Mouse (Mus musculus) regulatory T cell (primary cell): ENCODE measurements around the gene Dnajb6.
"Not testable (repeated sequence)": the region's sequence is repeated elsewhere in the genome, so short reads cannot be mapped to it uniquely, and the experiment has no call there.

Experiments
- in situ Hi-C: fragments of 300-600 bp; cut with MboI, MseI; formaldehyde crosslinking; loops from one replicate; pipeline ENCODE4 v1.15.1; 2025; ENCODE audit warnings: high pct_unique_total_duplicates

Dnajb6 gene

GRCm38 (mm10) chr5:29752894-29753293 is 17.4 kb downstream of the Dnajb6 start:
- in situ Hi-C loops = no loop called here

DNA sequence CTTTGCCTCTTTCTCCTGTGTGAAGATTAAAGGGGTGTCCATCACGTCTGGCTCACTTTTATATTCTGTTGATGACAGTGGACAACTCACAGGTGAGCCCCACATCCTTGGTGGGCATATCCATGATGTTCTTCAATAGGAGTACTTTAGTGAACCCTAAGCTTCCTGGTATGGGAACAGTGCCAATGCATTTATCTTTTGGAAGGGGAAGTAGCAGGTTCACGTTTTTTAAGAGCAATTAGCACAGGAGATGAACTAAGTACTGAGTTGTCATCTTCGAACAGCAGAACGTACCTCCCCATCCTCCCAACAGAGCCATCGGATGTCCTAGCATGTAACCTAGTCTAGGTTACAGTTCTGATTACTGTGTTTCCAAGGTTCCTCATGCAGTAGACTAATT is 23.8 kb downstream of the Dnajb6 start:
- in situ Hi-C loops = no loop called here

- in situ Hi-C loops = no loop called here
Observed at GRCm38 (mm10) chr5:29770935-29771334, 35.4 kb downstream of the Dnajb6 start.

DNA sequence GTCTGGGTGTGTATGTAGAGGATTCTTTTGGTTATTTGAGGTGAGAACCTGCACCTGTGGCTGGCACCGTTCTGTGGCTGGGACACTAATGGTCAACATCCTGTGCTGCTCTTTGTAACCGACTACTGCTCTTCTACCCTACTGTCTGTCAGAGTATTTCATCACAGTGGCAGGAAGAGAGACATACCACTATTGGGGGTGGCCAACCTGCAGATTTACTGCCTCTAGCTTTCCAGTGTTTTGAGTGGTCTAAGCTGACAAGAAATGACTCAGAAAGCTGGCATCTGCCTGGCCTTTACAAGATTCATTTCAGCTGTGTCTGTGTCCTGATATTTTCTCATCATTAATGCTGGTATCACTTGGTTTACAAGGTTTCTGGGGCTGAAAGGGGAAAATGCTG is 36.5 kb downstream of the Dnajb6 start:
- in situ Hi-C loops = no loop called here

GRCm38 (mm10) chr5:29772651-29773330 is 37.3 kb downstream of the Dnajb6 start:
- in situ Hi-C loops = no loop called here

GRCm38 (mm10) chr5:29773460-29774150 is 38.1 kb downstream of the Dnajb6 start:
- in situ Hi-C loops = no loop called here

- in situ Hi-C loops = no loop called here
Observed at GRCm38 (mm10) chr5:29775437-29775836, 39.9 kb downstream of the Dnajb6 start.

DNA sequence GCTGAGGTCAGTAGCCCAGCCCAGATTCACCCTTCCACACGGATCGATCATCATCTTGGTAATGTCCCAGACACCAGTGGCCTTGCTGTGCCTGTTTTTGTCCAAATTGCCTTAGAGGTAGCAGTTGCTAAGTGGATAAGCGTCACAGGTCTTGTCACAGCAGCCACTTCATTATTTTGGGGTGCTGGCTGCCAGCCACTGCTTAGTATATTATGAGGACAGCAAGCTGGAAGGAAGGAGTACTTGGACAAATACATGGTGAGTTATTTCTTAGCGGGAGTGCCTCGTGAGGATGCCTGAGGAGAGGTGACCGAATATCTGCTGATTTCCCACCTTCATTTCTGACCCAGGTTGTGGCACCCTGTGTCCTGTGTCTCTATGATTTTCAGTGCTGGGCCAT is 42.5 kb downstream of the Dnajb6 start:
- in situ Hi-C loops = no loop called here

DNA sequence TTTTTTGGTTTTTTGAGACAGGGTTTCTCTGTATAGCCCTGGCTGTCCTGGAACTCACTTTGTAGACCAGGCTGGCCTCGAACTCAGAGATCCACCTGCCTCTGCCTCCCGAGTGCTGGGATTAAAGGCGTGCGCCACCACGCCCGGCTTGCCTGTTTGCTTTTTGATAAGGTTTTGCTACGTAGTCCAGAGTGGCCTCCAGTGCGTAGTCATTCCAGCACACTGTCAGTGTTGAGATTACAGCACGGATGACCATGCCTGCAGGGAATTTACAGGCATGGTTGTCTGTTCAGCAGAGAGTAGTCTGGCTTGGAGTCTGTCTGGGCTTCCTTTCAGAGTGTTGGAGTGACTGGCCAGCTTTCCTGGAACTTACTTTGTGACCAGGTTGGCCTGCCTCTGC is 44.2 kb downstream of the Dnajb6 start:
- in situ Hi-C loops = not testable (repeated sequence)

DNA sequence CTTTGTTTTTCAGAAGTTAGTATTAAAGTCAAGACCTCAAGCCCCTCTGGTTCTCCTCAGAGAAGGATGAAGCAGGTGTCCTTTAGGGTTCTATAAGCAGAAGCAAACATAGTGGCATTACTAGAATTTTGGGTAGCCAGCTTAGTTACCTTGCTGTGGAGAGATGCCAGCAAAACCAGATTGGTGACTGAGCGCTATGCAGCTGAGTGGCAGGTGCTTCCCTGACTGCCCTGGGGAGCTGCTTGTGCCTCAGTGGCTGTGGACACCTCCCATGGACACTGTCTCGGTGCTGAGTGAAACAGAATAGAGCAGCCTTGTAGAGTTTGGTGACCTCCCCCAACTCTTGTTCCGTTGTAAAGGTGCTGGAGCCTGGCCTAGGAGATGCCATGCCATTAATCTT is 46.8 kb downstream of the Dnajb6 start:
- in situ Hi-C loops = no loop called here

GRCm38 (mm10) chr5:29784906-29785305 is 49.4 kb downstream of the Dnajb6 start:
- in situ Hi-C loops = not testable (repeated sequence)

- in situ Hi-C loops = not testable (repeated sequence)
Observed at GRCm38 (mm10) chr5:29785953-29786352, 50.5 kb downstream of the Dnajb6 start.

GRCm38 (mm10) chr5:29794933-29795332 is 59.4 kb downstream of the Dnajb6 start:
- in situ Hi-C loops = not testable (repeated sequence)

DNA sequence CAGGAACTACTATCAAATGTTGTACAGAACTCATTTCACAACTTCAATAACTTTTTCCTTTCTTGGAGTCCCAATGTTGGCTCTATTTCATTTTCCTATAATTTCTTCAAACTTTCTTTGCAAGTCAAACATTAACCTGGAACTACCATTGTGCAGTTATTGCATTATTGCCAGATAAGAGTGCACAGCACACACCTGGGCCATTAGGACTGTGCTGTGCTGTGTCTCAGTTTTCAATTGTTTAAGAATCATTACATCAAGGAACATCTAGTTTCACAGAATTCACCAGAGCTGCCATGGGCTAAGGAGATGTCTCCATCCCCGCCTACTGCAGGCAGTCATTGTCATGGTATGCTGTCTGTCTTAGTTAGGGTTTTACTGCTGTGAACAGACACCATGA is 73.5 kb downstream of the Dnajb6 start:
- in situ Hi-C loops = no loop called here

- in situ Hi-C loops = loop anchor here (10.0 kb wide), 1 partner anchor 383 kb away; no protein-coding TSS in a partner anchor
Observed at GRCm38 (mm10) chr5:29811377-29811921, 76.0 kb downstream of the Dnajb6 start.

- in situ Hi-C loops = loop anchor here (10.0 kb wide), 1 partner anchor 378 kb away; no protein-coding TSS in a partner anchor
Observed at GRCm38 (mm10) chr5:29816523-29817242, 81.2 kb downstream of the Dnajb6 start.

DNA sequence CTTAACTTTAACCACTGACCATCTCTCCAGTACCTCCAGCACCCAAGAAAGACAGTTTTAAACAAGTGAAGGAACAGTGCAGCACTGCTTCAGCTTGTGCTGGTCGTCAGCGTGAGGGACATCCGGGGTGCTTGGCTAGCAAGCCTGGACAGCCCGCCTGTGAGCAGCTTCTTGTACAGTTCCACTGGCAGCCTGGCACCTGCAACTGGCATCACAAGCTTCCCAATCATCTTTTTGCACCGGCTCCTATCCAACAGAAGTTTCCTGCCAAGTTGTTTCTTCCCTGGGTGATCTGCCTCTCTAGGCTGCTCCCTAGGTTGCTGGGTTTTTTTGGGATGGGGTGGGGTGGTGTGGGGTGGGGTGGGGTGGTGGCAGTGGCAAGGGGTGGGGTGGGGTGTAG is 81.9 kb downstream of the Dnajb6 start:
- in situ Hi-C loops = loop anchor here (10.0 kb wide), 1 partner anchor 377 kb away; no protein-coding TSS in a partner anchor

- in situ Hi-C loops = loop anchor here (10.0 kb wide), 1 partner anchor 377 kb away; no protein-coding TSS in a partner anchor
Observed at GRCm38 (mm10) chr5:29818287-29818686, 82.8 kb downstream of the Dnajb6 start.

GRCm38 (mm10) chr5:29824796-29825195 is 89.3 kb downstream of the Dnajb6 start:
- in situ Hi-C loops = loop anchor here (10.0 kb wide), 1 partner anchor 190 kb away; the partner anchor contains the start of gene Il6

DNA sequence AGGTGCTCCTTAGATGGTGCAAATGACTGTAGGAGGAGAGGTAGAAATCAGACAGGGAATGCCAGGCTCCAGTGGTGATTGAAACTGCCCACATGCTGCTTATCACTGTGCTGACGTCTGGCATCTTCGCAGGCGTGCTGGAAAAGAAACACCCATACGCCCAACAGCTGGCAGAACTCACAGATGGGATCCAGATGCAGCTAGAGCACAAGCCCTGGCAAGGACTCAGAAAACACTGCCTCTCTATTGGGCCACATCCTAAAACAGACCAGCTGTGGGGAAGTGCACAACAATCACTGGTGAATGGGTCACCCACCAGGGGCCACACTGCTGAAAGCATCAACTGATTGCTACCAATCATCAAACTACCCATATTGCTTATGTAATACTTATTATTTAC is 91.3 kb downstream of the Dnajb6 start:
- in situ Hi-C loops = loop anchor here (10.0 kb wide), 1 partner anchor 188 kb away; the partner anchor contains the start of gene Il6

GRCm38 (mm10) chr5:29842444-29843166 is 107.1 kb downstream of the Dnajb6 start:
- in situ Hi-C loops = no loop called here
